Mouse (Mus musculus) adrenal gland, adult 8-10 months (tissue): ENCODE measurements at regions not wholly inside any gene's neighbourhood (a gene's known extent, or its start where the extent isn't known, plus 50 kb on each side); places are given as distances from the start of the nearest gene placed in this dataset.
"Not testable (repeated sequence)": the region's sequence is repeated elsewhere in the genome, so short reads cannot be mapped to it uniquely, and the experiment has no call there.

Experiments used
- DNase-seq: peaks from one replicate; pipeline ENCODE4 v3.0.0; 2022

GRCm38 (mm10) chr4:7392696-7393095, 846.1 kb downstream of the Car8 start:
- DNase-seq, result no peak

DNA sequence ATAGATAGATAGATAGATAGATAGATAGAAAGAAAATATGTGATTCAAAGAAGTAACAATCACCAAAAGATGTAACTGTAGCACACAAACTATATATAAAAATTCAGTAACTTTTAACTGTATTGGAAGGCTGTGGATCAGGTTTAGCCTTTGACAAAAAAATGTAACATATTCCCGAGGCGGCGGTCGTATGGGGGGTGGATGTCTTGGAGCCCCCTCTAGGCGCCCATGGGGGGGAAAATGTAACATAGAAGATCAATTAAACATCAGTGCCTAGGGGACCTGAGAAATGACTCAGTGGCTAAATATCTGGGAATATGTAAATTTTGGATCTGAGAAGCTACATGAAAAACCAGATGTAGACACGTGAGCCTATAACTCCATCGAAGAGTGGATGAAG, 847.2 kb downstream of the Car8 start:
- DNase-seq, result no peak

DNA sequence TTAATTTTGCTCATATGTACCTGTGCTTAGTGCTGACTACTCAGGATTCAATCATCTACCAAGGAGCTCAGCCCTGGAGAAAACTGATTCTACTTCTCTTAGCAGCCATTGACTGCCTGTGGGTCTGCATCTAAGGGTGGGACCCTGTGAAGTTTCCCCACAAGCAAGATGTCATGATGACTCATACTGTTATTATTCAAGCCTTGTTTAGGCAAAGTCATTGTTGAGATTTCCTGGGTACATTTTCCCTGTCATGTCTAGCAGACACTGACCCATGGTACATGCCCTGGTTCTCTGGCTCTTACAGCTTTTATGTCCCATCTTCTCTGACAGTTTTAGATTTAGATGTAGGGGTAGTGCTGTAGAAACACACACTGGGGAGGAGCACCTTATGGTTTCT, 853.8 kb downstream of the Car8 start:
- DNase-seq, result no peak

- no peak for DNase-seq
These were observed 858.8 kb downstream of the Car8 start for GRCm38 (mm10) chr4:7379996-7380395.

- DNase-seq, result no peak
These were observed 874.4 kb downstream of the Car8 start for GRCm38 (mm10) chr4:7364238-7365040.

DNA sequence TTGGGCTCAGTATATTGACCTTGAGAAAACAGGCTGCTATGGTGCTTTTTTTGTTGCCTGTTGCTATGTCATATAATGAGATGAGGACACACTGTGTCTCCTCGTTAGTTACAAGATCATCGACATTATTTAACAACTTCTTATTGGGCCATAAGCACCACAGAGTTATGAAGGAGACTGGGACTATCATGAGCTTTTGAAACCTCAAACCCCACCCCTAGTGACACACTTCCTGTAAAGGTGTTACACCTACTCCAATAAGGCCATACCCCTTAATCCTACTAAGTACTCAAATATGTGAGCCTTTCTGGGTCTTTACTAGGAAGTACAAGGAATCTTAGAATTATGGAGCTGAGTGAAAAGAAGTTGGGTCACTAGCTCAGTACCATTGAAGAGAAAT, 875.3 kb downstream of the Car8 start:
- no peak for DNase-seq

- no peak for DNase-seq
These were observed 882.6 kb downstream of the Car8 start for GRCm38 (mm10) chr4:7356202-7356601.

- DNase-seq, result no peak
These were observed 891.5 kb downstream of the Car8 start for GRCm38 (mm10) chr4:7347317-7347716.

DNA sequence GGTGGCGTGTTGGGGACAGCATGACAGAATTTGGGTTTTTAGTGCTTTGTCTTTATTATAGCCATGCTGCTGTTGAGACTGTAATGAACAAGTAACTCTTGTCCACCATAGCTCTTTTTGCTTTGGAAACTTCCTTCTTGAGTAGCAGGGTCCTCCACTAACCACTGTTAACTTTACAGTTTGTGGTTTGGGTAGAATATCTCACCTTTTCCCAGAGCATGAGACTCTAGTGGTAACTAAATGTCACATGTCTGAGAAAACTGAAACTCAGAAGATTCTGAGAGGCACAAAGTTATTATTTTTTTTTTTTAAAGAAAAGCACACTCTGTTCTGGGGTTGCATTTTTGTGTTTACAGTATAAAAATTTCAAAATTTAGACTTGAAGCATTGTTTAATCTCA, 897.7 kb downstream of the Car8 start:
- DNase-seq, result no peak

DNA sequence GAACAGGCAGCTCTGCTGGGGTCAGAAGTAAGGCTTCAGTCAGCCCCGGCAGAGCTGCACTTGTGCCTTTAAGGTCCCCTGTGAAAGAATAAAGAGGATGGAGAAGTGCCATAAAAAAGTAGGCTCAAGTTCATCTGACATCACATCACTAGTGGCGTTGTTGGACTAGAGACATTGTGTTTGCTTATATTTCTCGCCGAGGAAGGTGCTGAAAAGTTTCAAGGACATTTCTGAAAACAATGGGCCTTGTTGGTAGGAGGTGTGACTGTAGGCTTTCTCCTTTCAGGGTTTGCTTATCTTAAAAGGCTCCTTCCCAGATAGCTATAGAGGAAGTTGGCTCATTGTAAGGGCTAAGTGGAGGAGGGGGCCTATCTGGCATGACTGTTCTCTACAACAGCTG, 924.6 kb downstream of the Car8 start:
- no peak for DNase-seq

DNA sequence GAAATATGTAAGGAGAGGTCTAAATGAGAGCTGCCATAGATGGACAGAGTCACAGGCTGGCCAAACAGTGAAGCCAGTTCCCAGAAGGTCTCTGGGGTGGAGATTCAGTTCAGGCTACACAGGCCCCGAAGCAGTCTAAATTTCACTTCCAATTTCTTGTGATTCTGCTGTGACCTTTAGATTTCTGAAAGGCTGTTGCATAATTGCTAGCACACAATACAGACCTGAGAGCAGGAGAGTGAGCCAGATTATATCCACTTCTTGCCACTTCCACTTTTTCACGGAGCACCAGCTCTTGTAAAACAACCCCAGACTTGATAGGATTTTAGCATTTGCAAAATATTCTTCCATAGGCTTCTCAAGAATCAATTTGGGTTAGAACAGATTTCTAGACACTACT, 925.6 kb downstream of the Car8 start:
- DNase-seq, result no peak

DNA sequence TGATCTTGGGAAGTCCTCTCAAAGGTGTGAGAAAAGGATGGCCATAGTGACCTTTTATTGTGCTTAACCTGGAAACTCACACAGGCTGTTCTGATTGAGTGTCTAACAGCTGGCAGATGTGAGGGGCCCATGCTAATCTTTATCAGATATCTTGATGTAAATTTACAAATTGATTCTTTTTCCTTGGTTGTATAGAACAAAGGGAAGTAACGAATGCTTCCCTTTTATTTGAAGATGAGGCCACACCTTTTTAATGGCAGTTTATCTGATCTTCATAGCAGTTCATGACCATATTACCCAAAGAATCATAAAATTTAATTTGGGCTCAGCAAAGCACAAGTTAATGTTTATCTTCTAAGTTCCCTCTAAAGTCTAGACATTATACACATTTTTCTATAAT, 926.7 kb downstream of the Car8 start:
- DNase-seq, result no peak

GRCm38 (mm10) chr4:7269047-7269446, 969.8 kb downstream of the Car8 start:
- DNase-seq, result no peak

DNA sequence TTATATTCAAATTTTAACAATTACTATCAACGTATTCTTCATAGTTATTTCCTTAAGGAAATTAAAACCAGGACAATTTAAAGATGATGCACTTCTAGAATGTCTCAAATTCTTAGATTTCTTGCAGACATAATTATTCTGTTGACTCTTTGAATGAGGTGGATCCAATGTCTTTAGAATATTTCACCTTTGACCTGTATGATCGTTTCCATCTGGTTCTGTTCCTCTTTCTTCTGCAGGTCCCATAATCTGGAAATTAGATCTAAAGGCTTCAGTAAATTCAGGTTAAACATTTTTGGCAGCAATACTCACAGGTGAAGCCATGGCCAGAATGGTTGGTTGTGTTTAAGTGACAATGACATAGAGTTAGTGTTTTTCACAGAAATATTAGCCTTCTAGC, 982.4 kb downstream of the Car8 start:
- no peak for DNase-seq

DNA sequence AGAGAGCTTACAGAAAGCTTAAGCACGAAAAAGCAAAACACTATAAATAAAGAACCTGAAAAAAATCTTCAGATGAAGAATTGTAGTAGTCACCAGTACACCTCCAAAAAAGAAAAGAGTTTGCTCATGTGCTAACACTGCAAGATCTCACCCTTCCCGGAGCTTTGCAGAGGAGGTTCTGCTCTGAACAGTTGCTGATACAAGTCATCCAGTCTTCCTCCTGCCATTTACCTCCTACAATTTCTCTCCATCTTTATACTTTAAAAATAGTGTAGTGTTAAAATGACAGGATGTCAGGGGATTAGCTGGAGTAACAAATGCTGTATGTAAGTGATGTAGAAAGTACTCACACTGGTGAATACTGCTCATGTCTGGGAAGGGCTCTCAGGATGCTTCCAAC, 985.2 kb downstream of the Car8 start:
- no peak for DNase-seq

- no peak for DNase-seq
These were observed 987.2 kb downstream of the Car8 start for GRCm38 (mm10) chr4:7251641-7252040.

GRCm38 (mm10) chr4:7247816-7248215, 991.0 kb downstream of the Car8 start:
- no peak for DNase-seq

- DNase-seq, result no peak
These were observed 991.6 kb downstream of the Car8 start for GRCm38 (mm10) chr4:7247244-7247643.

DNA sequence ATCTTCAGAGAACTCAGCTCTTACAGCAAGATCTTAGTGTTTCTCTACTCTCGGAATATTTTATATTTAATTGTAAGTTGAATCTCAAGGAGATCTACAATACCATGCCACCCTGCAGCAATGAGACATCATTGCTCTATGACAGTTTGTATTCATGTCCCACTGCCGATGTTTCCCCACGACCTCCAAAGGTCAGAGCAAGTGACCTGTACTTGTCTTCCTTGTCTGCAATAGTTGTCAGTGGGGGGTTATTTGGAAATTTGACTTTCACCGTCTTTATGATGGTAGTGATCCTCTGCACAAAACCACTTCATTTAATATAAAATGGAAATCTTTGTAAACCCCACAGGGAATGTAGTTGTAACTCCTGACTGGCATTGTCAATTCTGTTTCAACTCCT, 992.0 kb downstream of the Car8 start:
- DNase-seq, result no peak

- no peak for DNase-seq
These were observed 993.2 kb downstream of the Car8 start for GRCm38 (mm10) chr4:7245653-7246052.

DNA sequence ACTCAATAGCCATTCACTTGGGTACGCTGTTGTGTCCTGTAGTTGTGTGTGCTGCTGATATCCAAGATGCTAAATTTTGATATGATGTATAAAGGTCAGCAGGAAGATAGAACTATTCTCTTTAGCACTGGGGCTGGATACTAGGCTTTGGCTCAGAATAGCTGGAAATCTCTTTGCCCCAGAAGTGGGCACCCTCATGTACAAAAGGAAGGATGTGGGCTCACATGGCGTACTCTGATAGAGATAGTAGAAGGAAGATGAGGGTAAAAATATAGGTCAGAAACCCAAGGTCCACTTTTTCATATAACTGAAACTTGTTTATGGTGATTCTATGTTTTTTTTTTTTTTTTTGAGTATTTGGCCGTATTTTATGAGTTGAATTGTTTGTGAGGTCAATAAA, 1001.0 kb downstream of the Car8 start:
- no peak for DNase-seq

DNA sequence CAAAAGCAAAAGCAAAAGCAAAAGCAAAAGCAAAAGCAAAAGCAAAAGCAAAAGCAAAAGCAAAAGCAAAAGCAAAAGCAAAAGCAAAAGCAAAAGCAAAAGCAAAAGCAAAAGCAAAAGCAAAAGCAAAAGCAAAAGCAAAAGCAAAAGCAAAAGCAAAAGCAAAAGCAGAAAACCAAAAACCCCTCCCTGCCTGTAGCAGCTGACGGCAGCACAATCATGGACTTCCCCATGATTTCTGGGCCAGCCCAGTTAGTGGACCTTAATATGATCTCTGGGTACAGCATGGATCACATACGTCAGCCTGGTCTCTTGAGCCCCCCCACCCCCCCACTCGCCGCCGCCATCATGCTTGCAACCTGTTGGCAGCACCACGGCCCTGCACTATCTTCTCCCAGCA, 1004.3 kb downstream of the Car8 start:
- DNase-seq, result not testable (repeated sequence)

- no peak for DNase-seq
These were observed 1009.9 kb downstream of the Car8 start for GRCm38 (mm10) chr4:7228980-7229379.

GRCm38 (mm10) chr4:7222922-7223321, 1015.9 kb downstream of the Car8 start:
- no peak for DNase-seq

GRCm38 (mm10) chr4:7220426-7220825, 1018.4 kb downstream of the Car8 start:
- DNase-seq, result no peak
